Mouse (Mus musculus) CD4-positive, CD25-positive, alpha-beta regulatory T cell, adult 2 months (primary cell): ENCODE results near the gene Gm10277.
"Not testable (repeated sequence)": the region's sequence is repeated elsewhere in the genome, so short reads cannot be mapped to it uniquely, and the experiment has no call there.

Experiments used
- DNase-seq: peaks from one replicate; pipeline ENCODE4 v3.0.0-alpha.2; 2012; ENCODE audit warnings: low read depth, low spot score

Gene Gm10277

GRCm38 (mm10) chr11:77771879-77772713 lies 15.5 kb downstream of the Gm10277 start:
- DNase-seq: peak; percentile 24

- no peak for DNase-seq
These were observed 17.2 kb downstream of the Gm10277 start for GRCm38 (mm10) chr11:77770346-77770745.

- no peak for DNase-seq
These were observed 18.1 kb downstream of the Gm10277 start for GRCm38 (mm10) chr11:77769496-77769895.

GRCm38 (mm10) chr11:77766351-77767001 lies 21.1 kb downstream of the Gm10277 start:
- DNase-seq: peak; percentile 63

DNA sequence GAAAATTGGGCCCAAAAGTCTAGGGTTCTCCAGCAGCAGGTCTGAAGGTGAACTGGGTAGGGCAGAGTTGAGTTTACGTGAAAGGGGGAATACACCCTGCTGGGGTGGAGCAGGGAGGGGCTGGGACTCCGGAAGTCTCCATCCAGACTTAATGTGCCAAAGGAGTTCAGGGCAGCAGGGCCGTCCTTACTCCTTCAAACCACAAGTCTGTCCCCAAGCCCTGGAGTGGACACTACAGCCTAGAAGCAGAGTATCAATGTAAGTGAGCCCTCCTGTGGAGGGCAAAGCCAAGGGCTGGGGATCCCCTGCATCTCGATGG lies 22.1 kb downstream of the Gm10277 start:
- no peak for DNase-seq

GRCm38 (mm10) chr11:77764694-77765458 lies 22.7 kb downstream of the Gm10277 start:
- no peak for DNase-seq

DNA sequence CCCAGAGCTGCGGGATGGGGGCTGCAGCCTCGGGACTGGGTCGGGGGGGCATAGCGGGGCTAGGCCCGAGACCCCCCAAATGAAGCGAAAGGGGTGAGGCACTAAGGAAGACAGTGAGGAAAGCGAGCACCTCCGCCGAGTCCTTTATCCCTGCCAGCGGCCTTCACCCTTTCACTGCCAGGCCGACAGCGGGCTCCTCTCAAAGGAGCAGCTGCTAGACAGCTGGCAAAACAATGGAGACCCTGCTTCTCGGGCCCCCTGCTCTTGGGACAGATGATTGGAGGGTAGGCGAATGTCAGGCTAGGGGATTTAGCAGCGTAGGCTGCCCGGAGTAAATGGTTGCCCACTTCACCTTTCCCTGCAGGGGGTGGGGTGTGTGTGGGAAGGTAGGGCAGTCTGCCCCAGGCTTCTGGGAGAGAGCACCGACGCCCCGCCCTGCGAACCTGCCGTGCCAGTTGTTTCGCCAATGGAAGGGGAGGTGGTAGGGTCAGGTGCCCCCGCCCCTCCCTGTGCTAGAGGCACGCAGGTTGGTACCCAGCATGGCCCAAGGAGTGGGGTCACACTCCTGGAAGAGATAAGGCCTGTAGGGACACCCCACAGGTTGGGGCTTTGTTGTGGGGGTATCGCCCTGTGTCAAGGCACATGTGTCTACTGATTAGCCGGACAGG lies 23.7 kb downstream of the Gm10277 start:
- DNase-seq: peak; percentile 26

DNA sequence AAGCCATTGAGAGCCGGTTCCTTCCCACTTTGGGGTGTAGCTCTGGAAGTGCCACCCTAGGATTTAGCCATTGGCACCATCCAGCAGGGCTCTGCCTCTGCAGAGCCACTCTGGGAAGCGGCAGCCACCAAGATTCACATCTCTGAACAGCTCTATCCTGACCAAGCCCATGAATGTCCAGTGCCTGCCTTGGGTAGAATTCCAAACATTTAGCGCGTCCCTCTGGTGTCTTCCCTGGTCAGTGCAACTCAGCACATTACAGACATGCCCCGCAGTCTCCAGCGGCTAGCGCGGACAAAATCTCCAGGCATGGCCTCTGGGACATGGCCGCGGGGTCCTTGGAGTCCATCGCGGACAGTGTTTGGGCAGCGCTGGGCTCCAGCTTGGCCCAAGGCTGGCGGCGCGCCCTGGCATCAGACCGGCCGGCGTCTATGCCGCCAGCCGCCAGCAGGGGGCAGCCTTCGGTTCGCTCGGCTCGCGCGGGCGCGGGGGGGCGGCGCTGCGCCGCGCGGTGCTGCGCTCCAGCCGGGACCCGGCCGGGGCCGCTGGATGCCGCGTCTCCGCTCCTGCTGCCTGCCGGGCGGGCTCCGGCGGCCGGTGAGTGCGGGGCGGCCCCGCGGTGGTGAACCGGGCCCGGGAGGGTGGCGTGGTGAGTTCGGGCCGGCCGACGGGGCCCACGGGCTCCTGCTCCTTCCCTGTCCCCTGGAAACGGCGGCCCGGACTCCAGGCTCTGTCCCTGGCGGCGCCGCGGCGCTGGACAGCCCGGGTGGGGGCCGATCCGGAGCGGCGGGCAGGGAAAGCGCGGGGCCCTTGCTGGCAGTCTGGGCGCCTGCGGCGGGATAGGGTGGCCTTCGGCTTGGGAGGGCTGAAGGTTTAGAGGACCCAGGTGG lies 24.5 kb downstream of the Gm10277 start, which contains the start of gene Myo18a:
Gene Myo18a (plus strand): TSS at position 464 of the 890 bp plus-strand sequence.
- DNase-seq: peak; percentile 90

GRCm38 (mm10) chr11:77760031-77760430 lies 27.5 kb downstream of the Gm10277 start:
- DNase-seq: no peak

- no peak for DNase-seq
These were observed 34.1 kb downstream of the Gm10277 start for GRCm38 (mm10) chr11:77753469-77753868.

- DNase-seq: no peak
These were observed 35.0 kb downstream of the Gm10277 start for GRCm38 (mm10) chr11:77752525-77752924.

DNA sequence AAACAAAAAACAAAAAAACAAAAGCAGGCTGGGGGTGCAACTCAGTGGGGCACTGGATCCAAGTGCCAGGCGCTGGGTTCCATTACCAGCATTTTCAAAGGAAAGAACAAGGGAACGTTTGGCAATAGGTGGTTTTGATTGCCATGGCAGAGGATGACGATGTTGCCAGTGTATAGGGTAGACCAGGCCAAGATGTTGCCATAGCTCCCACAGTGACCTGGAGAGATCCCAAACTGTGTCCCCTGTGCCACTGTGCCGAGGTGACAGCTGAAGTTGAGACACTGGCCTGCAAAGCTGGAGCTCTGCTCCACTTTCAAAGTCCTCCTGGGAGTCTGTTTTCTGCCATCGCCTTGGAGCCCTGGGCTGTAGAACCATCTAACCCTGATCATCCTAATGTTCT lies 38.6 kb downstream of the Gm10277 start:
- DNase-seq: no peak

GRCm38 (mm10) chr11:77747103-77747502 lies 40.4 kb downstream of the Gm10277 start:
- not testable (repeated sequence) for DNase-seq

GRCm38 (mm10) chr11:77746652-77747051 lies 40.9 kb downstream of the Gm10277 start:
- DNase-seq: no peak

DNA sequence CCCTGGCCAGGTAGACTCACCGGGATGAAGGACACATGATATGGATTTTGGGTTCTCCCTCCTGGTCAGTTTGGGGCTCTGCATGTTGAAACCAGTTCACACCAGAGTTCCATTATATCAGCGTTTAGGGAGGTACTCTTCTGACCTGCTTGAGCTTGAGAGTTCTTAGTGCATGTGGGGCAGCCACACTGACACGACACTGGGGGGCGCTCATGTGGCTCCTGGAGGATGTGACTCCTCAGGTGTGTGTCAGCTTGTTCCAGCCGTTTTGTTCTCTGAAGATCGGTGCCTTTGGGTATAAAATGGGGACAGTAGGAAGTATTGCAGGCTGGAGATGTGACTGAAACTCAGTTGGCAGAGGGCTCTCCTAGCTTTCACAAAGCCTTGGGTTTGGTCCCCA lies 43.6 kb downstream of the Gm10277 start:
- DNase-seq: peak; percentile 58

DNA sequence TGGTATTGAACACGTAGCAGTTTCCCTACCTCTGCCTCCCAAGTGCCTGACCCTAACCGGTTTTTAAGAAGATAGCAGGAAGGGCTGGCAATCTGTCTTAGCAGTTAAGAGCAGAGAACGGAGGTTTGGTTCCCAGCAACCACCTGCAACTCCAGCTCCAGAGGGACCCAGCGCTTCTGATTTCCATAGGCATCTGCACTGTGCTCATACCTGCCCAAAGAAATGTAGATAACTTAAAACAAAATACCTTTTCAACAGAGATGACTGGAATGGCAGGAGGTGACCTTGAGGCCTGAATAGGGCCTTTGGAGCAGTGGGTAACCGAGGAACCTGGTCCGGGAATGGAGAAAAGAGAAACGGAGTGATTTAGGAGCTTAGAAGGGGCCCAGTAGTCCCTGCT lies 49.0 kb downstream of the Gm10277 start:
- no peak for DNase-seq

- DNase-seq: peak; percentile 81
These were observed 50.3 kb downstream of the Gm10277 start for GRCm38 (mm10) chr11:77737289-77737688.
